Mouse (Mus musculus): Measurements from ENCODE around the gene Elovl3. TPM values are rescaled to one million over a fixed set of nuclear protein-coding genes. Genes with fewer than 3 reads are reported as not detected.
"Not testable (repeated sequence)": the region's sequence is repeated elsewhere in the genome, so short reads cannot be mapped to it uniquely, and the experiment has no call there.

Elovl3 gene
- polyA plus RNA-seq, 1 experiment from 2014 or later: not detected

- no peak overlapping the region for H3K9ac ChIP-seq (ENCODE audit: low read length)
- no peak for ATAC-seq (ENCODE audit: insufficient number of reproducible peaks, insufficient read depth, low FRiP score, low read depth)
- peak overlapping the region; percentile 96 for H3K4me2 ChIP-seq (ENCODE audit: low read length)
- H3K27ac ChIP-seq (replicated peaks in 1 of 2; ENCODE audit: control insufficient read depth in 1 of 2, insufficient read depth in 1 of 2, low read depth in 2 of 2, low read length in 2 of 2): no peak overlapping the region
- WGBS: 32% methylated on average over 12 of the region's 12 CpGs
- peaks cover 12 to 24% of the 10 kb centered on the region in 2 experiments for H3K4me1 ChIP-seq (ENCODE audit: control insufficient read depth in 2 of 2, insufficient read depth in 2 of 2, low read length in 2 of 2)
- no peaks in the 10 kb centered on the region for H3K9me3 ChIP-seq (ENCODE audit: control insufficient read depth, low read length)
- H3K27me3 ChIP-seq (ENCODE audit: control insufficient read depth, insufficient read depth, low read length): peaks cover 48% of the 10 kb centered on the region
- peak overlapping the region in 1 of 2 experiments; percentile 54; a peak in 2 of 4 replicates for H3K4me3 ChIP-seq (ENCODE audit: control insufficient read depth in 1 of 2, insufficient read depth in 1 of 2, low read depth in 1 of 2, low read length in 2 of 2)
- H3K36me3 ChIP-seq (ENCODE audit: control insufficient read depth, insufficient read depth, low read length): no peaks in the 10 kb centered on the region
These were observed 17.4 kb downstream of the Elovl3 start for GRCm38 (mm10) chr19:46149091-46149490.

GRCm38 (mm10) chr19:46152127-46152803, 20.6 kb downstream of the Elovl3 start, which contains the start of gene Gbf1:
TSS of gene Gbf1 (plus strand) at chr19:46152509.
- Histone ChIP-seq H3K4me1 (ENCODE audit: control insufficient read depth in 2 of 2, insufficient read depth in 2 of 2, low read length in 2 of 2) (peaks cover 9 to 29% of the 10 kb centered on the region in 2 experiments), H3K4me2 (ENCODE audit: low read length) (peak within 1 kb of the TSS; percentile 80), H3K4me3 (ENCODE audit: control insufficient read depth in 1 of 2, insufficient read depth in 1 of 2, low read depth in 1 of 2, low read length in 2 of 2) (peak within 1 kb of the TSS; percentile 80 to 99), H3K9ac (ENCODE audit: low read length) (peak within 1 kb of the TSS; percentile 84), H3K9me3 (ENCODE audit: control insufficient read depth, low read length) (no peaks in the 10 kb centered on the region), H3K27ac (replicated peaks in 1 of 2; ENCODE audit: control insufficient read depth in 1 of 2, insufficient read depth in 1 of 2, low read depth in 2 of 2, low read length in 2 of 2) (peak within 1 kb of the TSS; percentile 45 to 69), H3K27me3 (ENCODE audit: control insufficient read depth, insufficient read depth, low read length) (peaks cover 18% of the 10 kb centered on the region), H3K36me3 (ENCODE audit: control insufficient read depth, insufficient read depth, low read length) (peaks cover 4% of the 10 kb centered on the region; the same call in 1 of the 2 replicates)
- WGBS: under 1% methylated on average over 37 of the region's 37 CpGs
- ATAC-seq (ENCODE audit: insufficient number of reproducible peaks, insufficient read depth, low FRiP score, low read depth): peak; percentile 94

DNA sequence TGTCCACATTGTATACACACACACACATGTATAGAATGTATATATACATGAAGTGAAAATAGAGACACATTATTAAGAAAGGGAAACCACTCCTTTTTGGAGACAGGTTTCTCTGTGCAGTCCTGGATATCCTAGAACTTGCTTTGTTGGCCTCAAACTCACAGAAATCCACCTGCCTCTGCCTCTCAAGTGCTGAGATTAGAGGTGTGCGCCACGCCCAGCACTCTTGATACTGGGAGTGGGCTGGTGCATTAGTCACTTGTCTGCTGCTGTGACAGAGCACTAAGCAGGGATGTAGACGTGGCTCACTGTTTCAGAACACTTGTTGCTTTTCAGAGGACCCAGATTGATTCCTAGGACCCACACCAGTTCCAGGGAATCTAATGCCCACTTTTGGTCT, 34.3 kb downstream of the Elovl3 start:
- no peak overlapping the region for H3K4me3 ChIP-seq (ENCODE audit: control insufficient read depth in 1 of 2, insufficient read depth in 1 of 2, low read depth in 1 of 2, low read length in 2 of 2)
- ATAC-seq (ENCODE audit: insufficient number of reproducible peaks, insufficient read depth, low FRiP score, low read depth): no peak
- H3K27me3 ChIP-seq (ENCODE audit: control insufficient read depth, insufficient read depth, low read length): no peaks in the 10 kb centered on the region
- WGBS: 88% methylated on average over 3 of the region's 3 CpGs
- H3K27ac ChIP-seq (replicated peaks in 1 of 2; ENCODE audit: control insufficient read depth in 1 of 2, insufficient read depth in 1 of 2, low read depth in 2 of 2, low read length in 2 of 2): no peak overlapping the region
- H3K9ac ChIP-seq (ENCODE audit: low read length): no peak overlapping the region
- no peaks in the 10 kb centered on the region for H3K4me1 ChIP-seq (ENCODE audit: control insufficient read depth in 2 of 2, insufficient read depth in 2 of 2, low read length in 2 of 2)
- H3K36me3 ChIP-seq (ENCODE audit: control insufficient read depth, insufficient read depth, low read length): peaks cover 45% of the 10 kb centered on the region
- H3K9me3 ChIP-seq (ENCODE audit: control insufficient read depth, low read length): no peaks in the 10 kb centered on the region
- no peak overlapping the region for H3K4me2 ChIP-seq (ENCODE audit: low read length)

- ATAC-seq (ENCODE audit: insufficient number of reproducible peaks, insufficient read depth, low FRiP score, low read depth); H3K4me3 ChIP-seq (ENCODE audit: control insufficient read depth in 1 of 2, insufficient read depth in 1 of 2, low read depth in 1 of 2, low read length in 2 of 2); H3K27ac ChIP-seq (replicated peaks in 1 of 2; ENCODE audit: control insufficient read depth in 1 of 2, insufficient read depth in 1 of 2, low read depth in 2 of 2, low read length in 2 of 2); H3K4me1 ChIP-seq (ENCODE audit: control insufficient read depth in 2 of 2, insufficient read depth in 2 of 2, low read length in 2 of 2); H3K27me3 ChIP-seq (ENCODE audit: control insufficient read depth, insufficient read depth, low read length); H3K4me2 ChIP-seq (ENCODE audit: low read length); H3K9ac ChIP-seq (ENCODE audit: low read length); H3K9me3 ChIP-seq (ENCODE audit: control insufficient read depth, low read length): not testable (repeated sequence)
- 94% methylated on average over 1 of the region's 2 CpGs for WGBS
- H3K36me3 ChIP-seq (ENCODE audit: control insufficient read depth, insufficient read depth, low read length): peaks cover 57% of the 10 kb centered on the region
These were observed 35.5 kb downstream of the Elovl3 start for GRCm38 (mm10) chr19:46167169-46167568.

DNA sequence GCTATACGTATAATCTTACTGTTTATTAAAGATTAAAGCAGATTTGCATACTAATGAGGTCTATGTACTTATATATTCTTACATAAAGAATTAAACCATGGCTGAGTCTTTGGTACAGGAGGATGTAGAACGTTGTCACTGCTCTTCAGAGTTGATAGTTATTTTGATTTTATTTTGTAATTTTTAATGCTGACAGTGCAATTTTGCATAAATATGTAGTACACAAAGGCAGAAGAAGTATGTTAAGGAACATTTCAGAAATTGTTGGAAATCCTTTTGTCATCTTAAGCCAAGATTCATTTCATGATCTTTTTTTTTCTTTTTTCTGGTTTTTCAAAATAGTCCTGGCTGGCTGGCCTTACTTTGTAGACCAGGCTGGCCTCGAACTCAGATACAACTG, 37.7 kb downstream of the Elovl3 start:
- WGBS: 89% methylated on average over 3 of the region's 3 CpGs
- ATAC-seq (ENCODE audit: insufficient number of reproducible peaks, insufficient read depth, low FRiP score, low read depth): no peak
- H3K4me3 ChIP-seq (ENCODE audit: control insufficient read depth in 1 of 2, insufficient read depth in 1 of 2, low read depth in 1 of 2, low read length in 2 of 2): no peak overlapping the region
- peaks cover 62% of the 10 kb centered on the region for H3K36me3 ChIP-seq (ENCODE audit: control insufficient read depth, insufficient read depth, low read length)
- no peaks in the 10 kb centered on the region for H3K9me3 ChIP-seq (ENCODE audit: control insufficient read depth, low read length)
- H3K9ac ChIP-seq (ENCODE audit: low read length): no peak overlapping the region
- no peaks in the 10 kb centered on the region for H3K27me3 ChIP-seq (ENCODE audit: control insufficient read depth, insufficient read depth, low read length)
- no peak overlapping the region for H3K4me2 ChIP-seq (ENCODE audit: low read length)
- no peak overlapping the region for H3K27ac ChIP-seq (replicated peaks in 1 of 2; ENCODE audit: control insufficient read depth in 1 of 2, insufficient read depth in 1 of 2, low read depth in 2 of 2, low read length in 2 of 2)
- H3K4me1 ChIP-seq (ENCODE audit: control insufficient read depth in 2 of 2, insufficient read depth in 2 of 2, low read length in 2 of 2): no peaks in the 10 kb centered on the region

DNA sequence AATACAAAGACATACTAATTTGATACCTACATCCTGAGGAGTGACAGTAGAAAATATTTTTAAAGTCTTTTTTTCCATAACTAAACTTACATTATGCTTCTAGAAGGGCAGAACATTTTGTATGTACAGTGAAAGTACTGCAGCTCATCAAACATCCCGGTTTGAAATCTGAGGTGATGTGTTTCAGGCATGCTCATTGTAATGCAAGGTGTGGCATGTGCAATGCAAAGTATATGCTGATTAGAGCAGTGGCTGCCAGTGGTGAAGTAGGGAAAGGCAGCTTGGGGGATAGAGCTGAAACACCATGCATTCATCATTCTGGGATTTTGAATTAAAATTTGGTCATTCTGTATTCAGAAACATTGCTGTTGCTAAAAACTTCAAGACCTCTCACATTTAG, 38.2 kb downstream of the Elovl3 start:
- Histone ChIP-seq H3K4me3 (ENCODE audit: control insufficient read depth in 1 of 2, insufficient read depth in 1 of 2, low read depth in 1 of 2, low read length in 2 of 2) (no peak overlapping the region), H3K36me3 (ENCODE audit: control insufficient read depth, insufficient read depth, low read length) (peaks cover 59% of the 10 kb centered on the region), H3K4me1 (ENCODE audit: control insufficient read depth in 2 of 2, insufficient read depth in 2 of 2, low read length in 2 of 2) (no peaks in the 10 kb centered on the region), H3K9me3 (ENCODE audit: control insufficient read depth, low read length) (no peaks in the 10 kb centered on the region), H3K27me3 (ENCODE audit: control insufficient read depth, insufficient read depth, low read length) (no peaks in the 10 kb centered on the region), H3K27ac (replicated peaks in 1 of 2; ENCODE audit: control insufficient read depth in 1 of 2, insufficient read depth in 1 of 2, low read depth in 2 of 2, low read length in 2 of 2) (no peak overlapping the region), H3K9ac (ENCODE audit: low read length) (no peak overlapping the region), H3K4me2 (ENCODE audit: low read length) (no peak overlapping the region)
- 64% methylated on average over 1 of the region's 1 CpGs for WGBS
- ATAC-seq (ENCODE audit: insufficient number of reproducible peaks, insufficient read depth, low FRiP score, low read depth): no peak

- WGBS: 78% methylated on average over 5 of the region's 5 CpGs
- no peaks in the 10 kb centered on the region for H3K9me3 ChIP-seq (ENCODE audit: control insufficient read depth, low read length)
- peaks cover 0 to 3% of the 10 kb centered on the region in 2 experiments; a peak in 2 of 4 replicates for H3K4me1 ChIP-seq (ENCODE audit: control insufficient read depth in 2 of 2, insufficient read depth in 2 of 2, low read length in 2 of 2)
- no peak overlapping the region for H3K9ac ChIP-seq (ENCODE audit: low read length)
- H3K27me3 ChIP-seq (ENCODE audit: control insufficient read depth, insufficient read depth, low read length): no peaks in the 10 kb centered on the region
- no peak overlapping the region for H3K4me2 ChIP-seq (ENCODE audit: low read length)
- no peak overlapping the region for H3K27ac ChIP-seq (replicated peaks in 1 of 2; ENCODE audit: control insufficient read depth in 1 of 2, insufficient read depth in 1 of 2, low read depth in 2 of 2, low read length in 2 of 2)
- no peak overlapping the region for H3K4me3 ChIP-seq (ENCODE audit: control insufficient read depth in 1 of 2, insufficient read depth in 1 of 2, low read depth in 1 of 2, low read length in 2 of 2)
- no peak for ATAC-seq (ENCODE audit: insufficient number of reproducible peaks, insufficient read depth, low FRiP score, low read depth)
- peaks cover 41% of the 10 kb centered on the region for H3K36me3 ChIP-seq (ENCODE audit: control insufficient read depth, insufficient read depth, low read length)
These were observed 40.8 kb downstream of the Elovl3 start for GRCm38 (mm10) chr19:46172541-46172940.

DNA sequence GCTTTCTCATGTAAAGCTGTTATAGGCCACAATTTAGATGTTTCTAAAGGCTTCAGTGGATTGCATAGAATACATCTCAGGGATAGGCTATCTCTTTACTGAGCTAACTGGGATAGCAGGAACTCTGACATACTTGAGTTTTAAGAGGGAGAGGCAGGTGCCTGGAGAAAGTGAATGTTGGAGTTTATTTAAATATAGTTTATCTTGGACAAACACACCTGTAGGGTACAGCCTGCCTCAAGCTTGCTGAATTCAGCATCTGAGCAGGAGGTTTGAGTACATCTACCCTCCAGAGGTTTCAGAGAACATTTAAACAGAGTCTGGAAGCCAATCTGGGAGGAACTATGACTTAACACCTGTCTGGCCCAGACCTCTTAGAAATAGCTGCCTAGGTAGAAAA, 43.5 kb downstream of the Elovl3 start:
- no peak for ATAC-seq (ENCODE audit: insufficient number of reproducible peaks, insufficient read depth, low FRiP score, low read depth)
- no peak overlapping the region for H3K4me2 ChIP-seq (ENCODE audit: low read length)

More for the DNA sequence above, 43.5 kb downstream of the Elovl3 start:
- H3K27me3 ChIP-seq (ENCODE audit: control insufficient read depth, insufficient read depth, low read length): no peaks in the 10 kb centered on the region
- peaks cover 44% of the 10 kb centered on the region for H3K36me3 ChIP-seq (ENCODE audit: control insufficient read depth, insufficient read depth, low read length)
- peaks cover 0 to 3% of the 10 kb centered on the region in 2 experiments; a peak in 2 of 4 replicates for H3K4me1 ChIP-seq (ENCODE audit: control insufficient read depth in 2 of 2, insufficient read depth in 2 of 2, low read length in 2 of 2)
- H3K9me3 ChIP-seq (ENCODE audit: control insufficient read depth, low read length): no peaks in the 10 kb centered on the region
- no peak overlapping the region for H3K27ac ChIP-seq (replicated peaks in 1 of 2; ENCODE audit: control insufficient read depth in 1 of 2, insufficient read depth in 1 of 2, low read depth in 2 of 2, low read length in 2 of 2)
- no peak overlapping the region for H3K9ac ChIP-seq (ENCODE audit: low read length)
- no peak overlapping the region for H3K4me3 ChIP-seq (ENCODE audit: control insufficient read depth in 1 of 2, insufficient read depth in 1 of 2, low read depth in 1 of 2, low read length in 2 of 2)

Measured in heart, embryonic 14.5 days (tissue).